Mouse (Mus musculus) brain, embryonic 14.5 days (tissue): Measurements from ENCODE around the gene Mtss1l. TPM values are rescaled to one million over a fixed set of nuclear protein-coding genes. Genes with fewer than 3 reads are reported as not detected.

Source experiments
- DNase-seq: peaks from one replicate; pipeline ENCODE4 v3.0.0-alpha.2; 2011; ENCODE audit warnings: low read depth
- CTCF ChIP-seq: fragments of 200-500 bp; IDR thresholded peaks from 2 replicates; pipeline ENCODE4 v1.5.1; 2012; ENCODE audit warnings: inconsistent platforms, mild to moderate bottlenecking, moderate library complexity, borderline replicate concordance; ENCODE audit not compliant: insufficient read depth, insufficient read length; ENCODE audit errors: extremely low read depth
- POLR2A ChIP-seq: fragments of 200-500 bp; IDR thresholded peaks from 2 replicates; pipeline ENCODE4 v1.6.1; 2012; ENCODE audit warnings: mild to moderate bottlenecking, inconsistent platforms, borderline replicate concordance; ENCODE audit not compliant: poor library complexity, insufficient read depth, insufficient read length, severe bottlenecking; ENCODE audit errors: extremely low read depth
- polyA plus RNA-seq: library from polyadenylated mRNA; depleted of rRNA; stranded (reverse); fragments of >200 nt; gene quantifications from 2 replicates; pipeline ENCODE4 v1.2.3, GENCODE M21; 2012

Mtss1l gene
- polyA plus RNA-seq, 1 experiment = 189 TPM

- DNase-seq = no peak
- TF ChIP-seq POLR2A = no peak
- TF ChIP-seq CTCF = no peak
Measured at GRCm38 (mm10) chr8:110722414-110723011, 1.2 kb downstream of the Mtss1l start.

GRCm38 (mm10) chr8:110724493-110724892 is 3.2 kb downstream of the Mtss1l start:
- DNase-seq = no peak
- TF ChIP-seq CTCF = no peak
- TF ChIP-seq POLR2A = no peak

- no peak for TF ChIP-seq CTCF
- TF ChIP-seq POLR2A = no peak
- DNase-seq = peak; percentile 32
Measured at GRCm38 (mm10) chr8:110725084-110725838, 4.0 kb downstream of the Mtss1l start.

GRCm38 (mm10) chr8:110726893-110727292 is 5.6 kb downstream of the Mtss1l start:
- peak; percentile 79 for DNase-seq
- no peak for TF ChIP-seq POLR2A
- peak; percentile 83 for TF ChIP-seq CTCF

- TF ChIP-seq CTCF = no peak
- TF ChIP-seq POLR2A = no peak
- DNase-seq = no peak
Measured at GRCm38 (mm10) chr8:110731346-110731859, 10.1 kb downstream of the Mtss1l start.

- DNase-seq = no peak
- TF ChIP-seq POLR2A = no peak
Measured at GRCm38 (mm10) chr8:110733036-110733435, 11.8 kb downstream of the Mtss1l start.

- no peak for TF ChIP-seq CTCF
- no peak for TF ChIP-seq POLR2A
- DNase-seq = no peak
Measured at GRCm38 (mm10) chr8:110738591-110739195, 17.4 kb downstream of the Mtss1l start.

- no peak for DNase-seq
- no peak for TF ChIP-seq POLR2A
- no peak for TF ChIP-seq CTCF
Measured at GRCm38 (mm10) chr8:110740629-110741175, 19.4 kb downstream of the Mtss1l start.

GRCm38 (mm10) chr8:110741816-110742451 is 20.7 kb downstream of the Mtss1l start:
- no peak for DNase-seq
- TF ChIP-seq POLR2A = no peak
- TF ChIP-seq CTCF = no peak

- no peak for DNase-seq
- no peak for TF ChIP-seq POLR2A
- no peak for TF ChIP-seq CTCF
Measured at GRCm38 (mm10) chr8:110742452-110742818, 21.2 kb downstream of the Mtss1l start.

GRCm38 (mm10) chr8:110745162-110745561 is 23.9 kb downstream of the Mtss1l start:
- DNase-seq = no peak
- no peak for TF ChIP-seq CTCF
- TF ChIP-seq POLR2A = no peak
